Mouse (Mus musculus) gastrocnemius, adult 2 months (tissue): Measurements from ENCODE around the gene Fis1. TPM values are rescaled to one million over a fixed set of nuclear protein-coding genes. Genes with fewer than 3 reads are reported as not detected.
A peak's percentile ranks its signal among the peaks of the same experiment; 100 is the strongest.

ENCODE experiments used
- DNase-seq: peaks from one replicate; pipeline ENCODE4 v3.0.0; 2022
- H3K27ac ChIP-seq: fragments of 200-600 bp; 2 replicates; pipeline ENCODE4 v1.8.1; 2022; ENCODE audit warnings: mild to moderate bottlenecking
- H3K4me3 ChIP-seq: fragments of 200-600 bp; 2 replicates; pipeline ENCODE4 v1.8.1; 2022; ENCODE audit warnings: mild to moderate bottlenecking, moderate library complexity
- CTCF ChIP-seq: fragments of 200-600 bp; IDR thresholded peaks from 2 replicates; pipeline ENCODE4 v1.8.1; 2022; ENCODE audit warnings: antibody characterized with exemption, mild to moderate bottlenecking, moderate library complexity
- intact Hi-C: fragments of 180-260 bp; cut with DNase I; formaldehyde crosslinking; loops from one replicate; pipeline ENCODE4 v1.15.1; 2025
- long read RNA-seq, 2 experiments: library from polyadenylated mRNA; stranded (forward); transcript quantifications; one replicate each; pipeline ENCODE4 v2.0.0; 2021
- total RNA-seq, 2 experiments: library from RNA; stranded (reverse); gene quantifications; 2 replicates each; pipeline ENCODE4 v1.2.3; 2021

Gene Fis1
- 100 to 1,000 TPM; 179 to 181 TPM for total RNA-seq
- long read RNA-seq, experiment 1, transcript Fis1-201 (5 exons, 786 nt): major isoform, 105 of 112 reads
- long read RNA-seq, experiment 1, partial matches to known transcripts: 1 of 112 reads
- long read RNA-seq, experiment 1, other reads (novel, unspliced or antisense): 4 of 112 reads
- long read RNA-seq, experiment 2, transcript Fis1-201 (5 exons, 786 nt): major isoform, 134 of 142 reads
- long read RNA-seq, experiment 2, partial matches to known transcripts: 1 of 142 reads
- long read RNA-seq, experiment 2, other reads (novel, unspliced or antisense): 3 of 142 reads

DNA sequence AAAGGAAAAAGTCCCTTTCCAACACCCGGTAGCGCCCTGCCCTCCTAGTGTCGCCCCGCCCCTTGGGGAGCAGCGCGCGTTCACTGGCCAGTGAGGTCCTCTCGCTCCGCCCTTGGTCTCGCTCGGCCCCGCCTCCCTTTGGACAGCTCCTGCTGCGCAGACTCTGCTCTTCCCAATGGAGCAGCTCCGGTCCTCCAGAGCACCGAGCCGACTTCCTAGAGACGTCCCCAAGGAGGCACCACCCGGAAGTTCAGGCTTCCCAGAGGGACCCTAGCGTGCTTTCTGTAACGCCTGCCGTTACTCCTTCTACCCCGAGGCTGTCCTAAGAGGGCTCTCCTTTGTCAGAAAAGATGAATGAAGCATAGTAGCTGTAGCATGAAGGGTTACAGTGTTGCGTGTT, at the start of gene Fis1:
TSS of gene Fis1 (plus strand) at position 261 of the 400 bp plus-strand sequence.
- intact Hi-C loops: no loop called here
- Histone ChIP-seq H3K27ac (peak within 1 kb of the TSS; percentile 89), H3K4me3 (peak within 1 kb of the TSS; percentile 82)
- TF ChIP-seq CTCF: no peak
- peak; percentile 99 for DNase-seq

GRCm38 (mm10) chr5:136904621-136905020, 48.5 kb upstream of the Fis1 start:
- Histone ChIP-seq H3K4me3 (no peak overlapping the region), H3K27ac (no peak overlapping the region)
- no peak for TF ChIP-seq CTCF
- no peak for DNase-seq
- intact Hi-C loops: no loop called here

DNA sequence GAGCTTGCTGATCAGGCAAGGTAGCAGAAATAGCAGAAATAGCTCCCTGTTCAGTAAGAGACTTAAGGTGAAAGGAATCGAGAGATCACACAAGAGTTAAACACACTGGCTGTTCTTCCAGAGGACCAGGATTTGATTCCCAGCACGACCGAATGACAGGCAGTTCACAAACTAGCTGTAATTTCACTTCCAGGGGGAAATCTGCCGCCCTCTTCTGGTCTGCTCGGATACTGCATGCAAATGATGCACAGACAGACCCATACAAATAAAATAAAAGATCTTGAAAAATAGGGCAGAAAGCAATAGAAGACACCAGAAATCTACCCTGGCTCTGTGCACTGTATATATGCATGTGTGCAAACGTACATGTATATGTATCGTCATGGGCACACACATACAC, 47.4 kb upstream of the Fis1 start:
- intact Hi-C loops: no loop called here
- Histone ChIP-seq H3K27ac (no peak overlapping the region), H3K4me3 (no peak overlapping the region)
- DNase-seq: no peak
- TF ChIP-seq CTCF: peak; percentile 62

- no peak for TF ChIP-seq CTCF
- peak overlapping the region; percentile 79; the same call in 1 of the 2 replicates for H3K27ac ChIP-seq
- intact Hi-C loops: no loop called here
- peak overlapping the region; percentile 90 for H3K4me3 ChIP-seq
- DNase-seq: no peak
These were observed 45.5 kb upstream of the Fis1 start for GRCm38 (mm10) chr5:136907587-136907986.

DNA sequence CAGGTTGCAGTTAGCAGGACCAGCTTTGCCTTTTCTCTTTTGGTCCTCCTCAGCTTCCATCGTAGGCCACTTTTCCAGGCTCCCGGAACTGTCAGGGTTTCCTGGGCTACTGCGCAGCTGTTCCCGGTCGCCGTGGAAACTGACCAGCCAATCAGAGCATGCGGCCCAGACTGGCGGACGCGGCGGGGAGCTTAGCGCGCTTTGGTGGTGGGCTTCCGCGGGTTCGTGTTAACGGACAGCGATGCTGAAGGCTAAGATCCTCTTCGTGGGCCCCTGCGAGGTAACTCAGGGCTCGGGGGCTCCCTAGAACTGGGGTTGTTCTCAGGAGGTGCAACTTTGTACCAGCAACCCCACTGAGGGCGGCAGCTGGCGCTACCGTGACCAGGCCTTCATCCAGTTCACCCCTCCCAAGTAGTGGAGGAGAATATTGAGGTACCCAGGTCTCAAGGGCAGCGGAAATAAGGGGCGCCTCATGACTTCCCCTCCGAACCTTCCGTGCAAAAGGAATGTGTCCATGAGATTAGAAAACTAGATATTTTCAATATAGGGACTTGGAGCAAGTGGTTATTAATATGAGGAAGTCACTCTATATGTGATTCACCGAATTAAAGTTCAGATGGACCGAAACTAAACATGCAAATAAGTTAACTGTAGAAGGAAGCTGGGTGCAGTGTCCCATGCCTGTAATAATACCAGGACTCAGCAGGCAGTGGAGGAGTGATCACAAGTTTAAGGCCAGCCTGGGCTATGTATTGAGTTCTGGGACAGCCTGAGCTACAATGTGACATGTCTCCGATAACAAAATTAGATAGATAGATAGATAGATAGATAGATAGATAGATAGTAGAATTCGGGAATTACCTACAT, 44.9 kb upstream of the Fis1 start, which contains the start of gene Ift22:
TSS of gene Ift22 (plus strand) at position 160 of the 867 bp plus-strand sequence.
- intact Hi-C loops: no loop called here
- Histone ChIP-seq H3K27ac (peak within 1 kb of the TSS; percentile 79), H3K4me3 (peak within 1 kb of the TSS; percentile 90)
- no peak for TF ChIP-seq CTCF
- peak; percentile 95 for DNase-seq

DNA sequence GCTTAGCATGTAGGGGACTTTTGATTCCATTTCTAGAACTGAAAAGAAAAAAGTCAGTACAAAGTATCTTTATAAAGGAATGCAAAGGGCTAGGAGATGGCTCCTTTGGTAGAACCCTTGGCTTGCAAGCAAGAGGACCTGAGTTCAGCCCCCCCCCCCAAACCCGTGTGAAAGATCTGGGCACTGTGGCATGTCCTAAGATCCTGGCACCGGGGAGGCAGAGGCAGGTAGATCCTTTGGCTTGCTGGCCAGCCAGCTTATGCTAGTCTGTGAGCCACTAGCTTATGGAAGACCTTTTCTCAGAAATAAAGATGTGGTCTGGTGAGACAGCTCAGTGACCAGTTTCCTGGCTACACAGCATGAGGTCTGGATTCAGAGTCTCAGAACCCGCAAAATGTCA, 38.9 kb upstream of the Fis1 start:
- Histone ChIP-seq H3K27ac (no peak overlapping the region), H3K4me3 (no peak overlapping the region)
- DNase-seq: no peak
- intact Hi-C loops: no loop called here
- TF ChIP-seq CTCF: no peak

- no peak overlapping the region for H3K27ac ChIP-seq
- no peak for DNase-seq
- intact Hi-C loops: no loop called here
- TF ChIP-seq CTCF: no peak
- H3K4me3 ChIP-seq: no peak overlapping the region
These were observed 35.3 kb upstream of the Fis1 start for GRCm38 (mm10) chr5:136917613-136918242.

DNA sequence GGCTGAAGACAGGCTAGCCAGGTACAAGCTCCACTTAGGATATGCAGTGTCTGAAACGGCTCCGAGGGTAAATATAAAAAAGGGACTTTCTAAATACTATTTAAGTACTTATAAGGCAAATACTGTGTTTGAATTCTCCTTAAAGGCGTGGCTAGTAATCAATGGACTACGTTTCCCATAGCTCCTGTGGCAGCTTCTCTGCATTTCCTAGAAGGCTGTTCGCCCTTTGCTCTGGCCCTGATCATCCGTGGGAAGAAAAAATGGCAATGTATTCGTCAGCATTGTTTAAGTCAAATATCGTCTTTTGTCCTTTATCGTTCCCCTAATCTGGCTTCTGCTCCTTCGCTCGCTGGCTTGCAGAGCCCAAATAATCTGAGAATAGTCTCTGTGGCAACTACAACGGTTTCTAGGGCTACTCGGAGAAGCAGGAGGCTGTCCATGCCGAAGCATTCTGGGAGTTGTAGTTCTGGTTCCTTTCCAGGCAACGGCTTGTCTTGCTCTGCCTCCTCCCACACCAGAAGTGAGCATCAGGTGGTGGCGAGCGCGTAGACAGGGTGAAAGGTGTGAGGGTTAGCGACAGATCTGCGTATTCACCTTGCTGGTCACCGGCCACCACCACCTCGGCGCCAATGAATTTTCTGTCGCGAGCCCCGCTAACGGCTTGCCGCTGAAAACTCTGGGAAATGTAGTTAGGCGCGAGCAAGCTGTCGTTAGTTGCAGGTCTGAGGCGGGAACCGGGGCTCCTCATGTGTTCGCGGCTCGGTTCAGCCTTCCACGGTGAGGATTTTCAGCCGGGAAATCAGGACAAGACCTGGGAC, 34.2 kb upstream of the Fis1 start:
- DNase-seq: peak; percentile 69
- TF ChIP-seq CTCF: no peak
- peak overlapping the region; percentile 89 for H3K4me3 ChIP-seq
- peak overlapping the region; percentile 88 for H3K27ac ChIP-seq
- intact Hi-C loops: no loop called here

DNA sequence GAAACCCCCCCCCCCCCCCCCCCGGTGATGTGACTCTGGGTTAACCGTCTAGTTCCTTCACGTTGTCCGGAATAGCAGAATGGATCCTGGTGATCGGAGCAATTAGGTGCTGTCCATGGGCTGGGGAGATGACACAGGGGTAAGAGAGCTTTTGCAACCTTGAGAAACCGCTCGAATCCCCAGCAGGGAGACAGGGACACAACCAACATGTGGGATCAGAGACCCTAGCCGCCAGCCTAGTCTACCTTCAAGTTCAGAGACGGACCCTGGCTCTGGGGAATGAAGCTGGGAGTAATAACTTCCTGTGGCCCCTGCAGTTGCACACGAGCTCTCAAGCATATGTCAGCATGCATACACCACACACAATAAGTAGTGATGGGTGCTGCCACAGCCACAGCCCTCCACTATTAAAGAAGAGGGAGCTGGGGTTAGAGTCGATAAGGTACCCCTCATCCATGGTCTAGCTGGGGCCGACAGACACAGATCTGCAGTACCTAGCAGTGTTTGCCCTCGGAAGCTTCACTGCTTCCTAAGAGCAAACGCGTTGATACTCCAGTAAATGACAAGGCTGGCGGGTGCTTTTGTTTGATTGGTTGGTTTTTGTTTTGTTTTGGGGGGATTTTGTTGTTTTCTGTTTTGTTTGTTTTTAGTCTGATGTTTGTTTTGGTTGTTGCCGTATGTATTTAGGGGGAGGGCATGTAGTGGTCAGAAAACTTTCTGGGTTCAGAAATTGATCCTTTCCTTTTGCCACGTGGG, 33.4 kb upstream of the Fis1 start:
- Histone ChIP-seq H3K4me3 (peak overlapping the region; percentile 89), H3K27ac (peak overlapping the region; percentile 88)
- intact Hi-C loops: loop anchor here (10.0 kb wide), 1 partner anchor 205 kb away; no protein-coding TSS in a partner anchor
- no peak for TF ChIP-seq CTCF
- no peak for DNase-seq

- DNase-seq: no peak
- intact Hi-C loops: loop anchor here (10.0 kb wide), 1 partner anchor 202 kb away; no protein-coding TSS in a partner anchor
- no peak for TF ChIP-seq CTCF
- Histone ChIP-seq H3K4me3 (no peak overlapping the region), H3K27ac (no peak overlapping the region)
These were observed 30.2 kb upstream of the Fis1 start for GRCm38 (mm10) chr5:136922830-136923229.

DNA sequence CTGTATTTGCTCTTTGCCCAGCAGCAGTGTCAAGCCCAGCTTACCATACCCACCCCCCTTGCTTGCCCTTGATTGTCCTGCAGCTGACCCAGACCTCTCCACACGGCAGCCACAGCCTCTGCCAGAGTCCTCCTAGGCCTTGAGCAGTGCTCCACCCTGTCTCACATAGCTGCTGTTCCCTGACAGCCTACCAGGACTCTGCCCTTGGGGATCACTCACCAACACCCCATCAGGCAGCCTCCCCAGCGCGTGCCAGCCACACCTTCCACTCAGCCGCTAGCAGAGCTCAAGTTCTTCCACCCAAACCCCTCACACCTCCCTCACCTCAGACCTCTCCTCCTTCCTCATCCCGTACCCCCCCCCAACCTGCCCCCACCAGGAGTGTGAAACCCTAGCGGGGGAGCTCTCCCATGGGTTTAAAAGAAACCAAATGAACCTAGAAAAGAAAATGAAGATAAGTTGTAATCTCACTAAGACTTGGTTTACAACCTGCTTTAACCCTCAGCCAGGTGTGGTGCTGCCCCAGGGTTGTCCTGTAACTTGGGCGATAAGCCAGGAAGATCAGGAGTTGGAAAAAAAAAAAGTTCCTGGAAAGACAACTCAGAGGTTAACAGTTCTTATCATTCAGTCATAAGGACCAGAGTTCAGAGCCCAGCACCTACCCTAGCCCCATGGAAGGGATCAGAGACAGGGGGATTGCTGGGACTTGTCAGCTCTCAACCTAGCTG, 29.2 kb upstream of the Fis1 start:
- intact Hi-C loops: loop anchor here (10.0 kb wide), 1 partner anchor 201 kb away; no protein-coding TSS in a partner anchor
- Histone ChIP-seq H3K4me3 (no peak overlapping the region), H3K27ac (no peak overlapping the region)
- no peak for DNase-seq
- TF ChIP-seq CTCF: no peak
